Mouse (Mus musculus): Measurements from ENCODE around the gene Cd5.

DNA sequence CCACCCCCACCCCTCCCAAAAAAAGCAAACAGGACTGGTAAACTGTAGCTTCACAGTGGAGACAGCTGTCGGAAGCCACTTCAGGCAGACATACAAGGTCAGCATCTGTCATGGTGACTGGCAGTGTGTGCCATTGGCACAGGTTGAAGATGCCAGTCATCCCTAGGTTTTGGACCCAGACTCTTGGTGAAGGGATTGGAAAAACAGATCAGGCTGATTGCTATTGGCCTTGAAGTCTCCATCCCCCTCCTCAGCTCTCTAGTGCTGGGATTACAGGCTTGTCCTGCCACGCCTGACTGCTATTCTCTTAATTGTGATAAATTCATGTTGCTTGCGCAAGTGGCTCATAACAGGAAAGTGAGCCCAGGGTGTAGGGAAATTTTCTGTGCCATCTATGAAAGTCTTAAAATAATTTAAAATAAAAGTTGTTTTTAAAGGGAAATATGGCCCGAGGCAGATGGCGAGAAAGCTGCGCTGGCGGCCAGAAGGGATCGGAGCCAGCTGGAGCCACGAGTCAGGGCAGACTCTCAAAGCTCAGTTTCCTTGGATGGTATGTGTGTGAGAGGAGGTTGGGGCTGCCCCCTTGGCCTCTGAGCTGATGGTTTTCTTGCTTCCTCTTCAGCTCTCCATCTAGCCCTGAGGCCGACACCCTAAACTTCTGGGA, 46.1 kb upstream of the Cd5 start:
- TF ChIP-seq EP300 (IDR thresholded peaks at IDR 0.05) (no peak), CTCF (IDR thresholded peaks at IDR 0.05) (no peak)
